Mouse (Mus musculus): Measurements from ENCODE around the gene Prkcq. TPM values are rescaled to one million over a fixed set of nuclear protein-coding genes. Genes with fewer than 3 reads are reported as not detected.

Prkcq gene
- total RNA-seq (2014; rRNA removed) (4.3 and 4.8 TPM in 2 replicates), polyA plus RNA-seq (2015; fragmentation: Nextera tagmentation; extraction: Ambion mirVana) (3.2 and 5.2 TPM in 2 replicates)

DNA sequence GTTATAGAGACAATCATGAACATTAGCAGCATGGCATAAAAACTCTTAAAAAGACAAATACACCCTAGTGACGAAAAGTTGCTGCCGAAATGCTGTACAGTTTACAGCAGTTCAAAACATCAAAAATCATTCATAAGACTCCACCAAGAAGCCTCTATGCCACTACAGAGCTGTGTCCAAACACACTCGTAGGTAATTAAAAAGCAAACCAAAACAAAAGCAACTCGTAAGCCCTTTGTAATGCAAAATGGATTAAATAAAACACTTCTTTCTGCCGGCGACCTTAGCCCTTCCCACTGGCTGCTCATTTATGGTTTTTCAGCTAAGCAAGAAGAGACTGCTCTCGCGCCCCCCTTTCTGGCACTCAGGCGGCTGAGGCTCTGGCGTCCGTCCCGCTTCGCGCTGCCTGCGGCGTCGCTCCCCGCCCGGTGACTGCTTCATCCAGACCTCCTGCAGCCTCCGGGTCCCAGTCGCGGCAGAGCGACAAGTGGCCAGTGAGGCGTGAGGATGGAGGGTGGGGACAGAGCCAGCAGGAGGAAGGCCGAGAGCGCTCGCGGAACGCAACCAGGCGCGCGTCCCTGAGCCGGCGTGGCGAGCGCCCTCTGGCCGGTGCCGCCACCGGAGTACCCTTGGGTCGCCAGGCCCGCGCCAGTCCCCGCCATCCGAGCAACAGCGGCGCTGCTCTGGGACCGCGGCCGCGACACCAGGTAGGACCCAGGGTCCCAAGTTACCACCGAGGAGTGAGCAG is at the start of gene Prkcq:
Gene Prkcq, plus strand, starts transcription at position 355 of the 748 bp plus-strand sequence.
- Histone ChIP-seq H3K4me1 (ENCODE audit: insufficient read depth) (no peaks in the 10 kb centered on the region), H3K4me3 (ENCODE audit: low read depth, low read length) (peak within 1 kb of the TSS; percentile 55), H3K9me3 (ENCODE audit: low read length) (no peaks in the 10 kb centered on the region), H3K27me3 (ENCODE audit: insufficient read depth, low read length) (peaks cover 40% of the 10 kb centered on the region), H3K9ac (peak within 1 kb of the TSS; percentile 48), H3K4me2 (ENCODE audit: low read depth) (peak within 1 kb of the TSS; percentile 99), H3K36me3 (ENCODE audit: insufficient read depth) (no peaks in the 10 kb centered on the region), H3K27ac (ENCODE audit: low read depth, low read length) (no peak within 1 kb of the TSS)
- ATAC-seq (peak; percentile 70), DNase-seq (peak; percentile 66)
- no peak for TF ChIP-seq CTCF (IDR thresholded peaks at IDR 0.05; ENCODE audit: low read depth)
- WGBS = 2% methylated on average over 51 of the region's 51 CpGs

DNA sequence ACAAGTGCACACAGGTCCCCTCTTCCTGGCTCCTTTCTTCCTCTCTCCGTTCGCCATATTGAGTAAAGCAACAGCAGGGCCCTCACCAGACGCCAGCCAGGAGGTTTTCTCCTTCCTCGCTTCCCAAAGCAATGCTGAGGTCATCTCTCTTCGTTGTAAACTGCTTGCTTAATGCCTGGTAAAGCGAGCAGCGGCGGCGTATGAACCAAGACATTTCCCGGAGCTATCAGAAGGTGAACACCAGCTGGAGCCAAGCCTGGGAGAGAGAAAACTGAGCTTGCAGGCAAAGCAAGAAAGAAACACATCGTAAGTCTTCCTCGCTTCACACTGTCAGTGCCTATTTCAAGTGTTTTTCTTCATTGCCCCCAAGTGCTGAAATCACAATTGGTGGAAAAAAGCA is 41.0 kb upstream of the Prkcq start:
- Histone ChIP-seq H3K9me3 (ENCODE audit: low read length) (no peaks in the 10 kb centered on the region), H3K4me3 (ENCODE audit: low read depth, low read length) (no peak overlapping the region), H3K4me1 (ENCODE audit: insufficient read depth) (no peaks in the 10 kb centered on the region), H3K9ac (no peak overlapping the region), H3K27ac (ENCODE audit: low read depth, low read length) (no peak overlapping the region), H3K4me2 (ENCODE audit: low read depth) (no peak overlapping the region), H3K27me3 (ENCODE audit: insufficient read depth, low read length) (no peaks in the 10 kb centered on the region), H3K36me3 (ENCODE audit: insufficient read depth) (no peaks in the 10 kb centered on the region)
- WGBS = 85% methylated on average over 12 of the region's 12 CpGs
- ATAC-seq = no peak
- TF ChIP-seq CTCF (IDR thresholded peaks at IDR 0.05; ENCODE audit: low read depth) = no peak
- no peak for DNase-seq

DNA sequence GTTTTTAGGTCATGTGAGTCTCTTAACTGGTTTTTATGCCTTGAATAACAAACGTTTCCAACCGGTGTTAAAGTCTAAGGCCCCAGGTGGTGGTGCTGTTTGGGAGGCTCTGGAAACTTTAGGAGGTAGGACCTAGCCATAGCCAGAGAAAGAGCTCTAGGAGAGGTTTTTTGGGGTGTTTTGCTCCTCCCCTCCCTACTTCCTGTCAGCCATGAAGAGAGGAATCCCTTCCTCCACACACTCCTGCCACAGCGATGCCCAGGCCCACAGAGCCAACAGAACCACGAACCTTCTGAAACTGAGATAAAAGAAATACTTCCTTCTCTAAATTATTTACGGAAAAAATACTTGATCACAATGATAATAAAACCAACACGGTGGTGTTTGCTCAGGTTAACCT is 36.2 kb upstream of the Prkcq start:
- Histone ChIP-seq H3K9me3 (ENCODE audit: low read length) (no peaks in the 10 kb centered on the region), H3K36me3 (ENCODE audit: insufficient read depth) (no peaks in the 10 kb centered on the region), H3K9ac (no peak overlapping the region), H3K27ac (ENCODE audit: low read depth, low read length) (no peak overlapping the region), H3K4me3 (ENCODE audit: low read depth, low read length) (no peak overlapping the region), H3K4me1 (ENCODE audit: insufficient read depth) (no peaks in the 10 kb centered on the region), H3K4me2 (ENCODE audit: low read depth) (no peak overlapping the region), H3K27me3 (ENCODE audit: insufficient read depth, low read length) (no peaks in the 10 kb centered on the region)
- DNase-seq (no peak), ATAC-seq (no peak)
- no peak for TF ChIP-seq CTCF (IDR thresholded peaks at IDR 0.05; ENCODE audit: low read depth)
- 75% methylated on average over 6 of the region's 6 CpGs for WGBS

- Histone ChIP-seq H3K4me1 (ENCODE audit: insufficient read depth) (no peaks in the 10 kb centered on the region), H3K9me3 (ENCODE audit: low read length) (no peaks in the 10 kb centered on the region), H3K4me2 (ENCODE audit: low read depth) (no peak overlapping the region), H3K9ac (no peak overlapping the region), H3K27ac (ENCODE audit: low read depth, low read length) (no peak overlapping the region), H3K36me3 (ENCODE audit: insufficient read depth) (no peaks in the 10 kb centered on the region), H3K27me3 (ENCODE audit: insufficient read depth, low read length) (peaks cover 7% of the 10 kb centered on the region; the same call in 1 of the 2 replicates), H3K4me3 (ENCODE audit: low read depth, low read length) (no peak overlapping the region)
- no peak for TF ChIP-seq CTCF (IDR thresholded peaks at IDR 0.05; ENCODE audit: low read depth)
- DNase-seq (no peak), ATAC-seq (no peak)
- WGBS = 90% methylated on average over 6 of the region's 6 CpGs
Measured at GRCm38 (mm10) chr2:11138076-11138475, 33.8 kb upstream of the Prkcq start.

DNA sequence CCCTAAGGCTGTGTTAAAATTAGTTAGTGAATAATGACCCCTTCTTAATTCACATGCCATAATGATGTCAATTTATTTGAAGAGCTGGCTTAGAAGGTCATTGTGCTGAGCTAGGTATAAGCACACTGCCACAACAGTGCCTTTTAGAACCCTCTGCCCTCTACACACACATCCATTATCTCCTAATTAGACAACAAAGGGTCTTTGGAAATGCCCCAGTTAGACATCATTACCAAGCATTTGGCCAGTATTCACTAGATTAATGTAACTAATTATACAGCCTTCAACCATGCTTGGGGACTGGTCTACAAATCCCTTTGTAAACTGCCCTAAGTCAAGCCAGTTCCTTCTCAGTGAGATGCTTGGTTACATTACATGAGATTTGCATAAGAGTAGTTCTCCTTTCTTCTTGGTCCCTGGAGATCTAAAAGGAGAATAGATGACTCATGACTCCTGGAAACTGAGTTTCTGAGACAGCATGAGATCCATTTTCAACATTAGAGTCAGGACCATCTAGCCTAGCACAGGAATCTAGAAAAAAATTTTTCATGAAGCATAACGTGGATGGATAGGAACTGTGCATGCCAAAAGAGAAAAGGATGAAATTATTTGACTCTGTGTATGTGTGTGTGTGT is 32.3 kb upstream of the Prkcq start:
- no peak for ATAC-seq

GRCm38 (mm10) chr2:11140385-11140784 is 31.5 kb upstream of the Prkcq start:
- peak; percentile 47; the same call in 1 of the 2 replicates for ATAC-seq
- Histone ChIP-seq H3K4me1 (ENCODE audit: insufficient read depth) (no peaks in the 10 kb centered on the region), H3K4me2 (ENCODE audit: low read depth) (no peak overlapping the region), H3K4me3 (ENCODE audit: low read depth, low read length) (no peak overlapping the region), H3K9me3 (ENCODE audit: low read length) (no peaks in the 10 kb centered on the region), H3K27me3 (ENCODE audit: insufficient read depth, low read length) (peaks cover 7% of the 10 kb centered on the region; the same call in 1 of the 2 replicates), H3K9ac (no peak overlapping the region), H3K27ac (ENCODE audit: low read depth, low read length) (no peak overlapping the region), H3K36me3 (ENCODE audit: insufficient read depth) (no peaks in the 10 kb centered on the region)
- DNase-seq = peak; percentile 20
- no peak for TF ChIP-seq CTCF (IDR thresholded peaks at IDR 0.05; ENCODE audit: low read depth)
- 42% methylated on average over 3 of the region's 3 CpGs for WGBS

More for the DNA sequence above, 32.3 kb upstream of the Prkcq start:
- no peak for TF ChIP-seq CTCF (IDR thresholded peaks at IDR 0.05; ENCODE audit: low read depth)
- no peak for DNase-seq
- Histone ChIP-seq H3K27ac (ENCODE audit: low read depth, low read length) (no peak overlapping the region), H3K36me3 (ENCODE audit: insufficient read depth) (no peaks in the 10 kb centered on the region), H3K4me2 (ENCODE audit: low read depth) (no peak overlapping the region), H3K4me1 (ENCODE audit: insufficient read depth) (no peaks in the 10 kb centered on the region), H3K27me3 (ENCODE audit: insufficient read depth, low read length) (peaks cover 7% of the 10 kb centered on the region; the same call in 1 of the 2 replicates), H3K9ac (no peak overlapping the region), H3K9me3 (ENCODE audit: low read length) (no peaks in the 10 kb centered on the region), H3K4me3 (ENCODE audit: low read depth, low read length) (no peak overlapping the region)
- 67% methylated on average over 1 of the region's 1 CpGs for WGBS

- Histone ChIP-seq H3K36me3 (ENCODE audit: insufficient read depth) (no peaks in the 10 kb centered on the region), H3K27me3 (ENCODE audit: insufficient read depth, low read length) (no peaks in the 10 kb centered on the region), H3K4me2 (ENCODE audit: low read depth) (no peak overlapping the region), H3K9me3 (ENCODE audit: low read length) (no peaks in the 10 kb centered on the region), H3K4me1 (ENCODE audit: insufficient read depth) (no peaks in the 10 kb centered on the region), H3K9ac (no peak overlapping the region), H3K27ac (ENCODE audit: low read depth, low read length) (no peak overlapping the region), H3K4me3 (ENCODE audit: low read depth, low read length) (no peak overlapping the region)
- no peak for DNase-seq
- no peak for ATAC-seq
- 80% methylated on average over 4 of the region's 4 CpGs for WGBS
- TF ChIP-seq CTCF (IDR thresholded peaks at IDR 0.05; ENCODE audit: low read depth) = no peak
Measured at GRCm38 (mm10) chr2:11149091-11149490, 22.8 kb upstream of the Prkcq start.

All from forebrain, postnatal 0 days (tissue).